Mouse (Mus musculus) MEL (cell line): ENCODE results near the gene 9330182O14Rik. TPM values are rescaled to one million over a fixed set of nuclear protein-coding genes. Genes with fewer than 3 reads are reported as not detected.

Source experiments
- DNase-seq: peaks from one replicate; pipeline ENCODE4 v3.0.0; 2011; ENCODE audit warnings: low read depth, low spot score
- H3K27ac ChIP-seq: 2 replicates; pipeline ENCODE4 v1.5.1; 2012; ENCODE audit warnings: low read depth, mild to moderate bottlenecking, control low read depth, low read length, moderate library complexity; ENCODE audit not compliant: control insufficient read depth
- H3K27me3 ChIP-seq, 2 experiments: fragments of 150-350 bp in 1 of 2; sonication (generic) in 1 of 2; 2 replicates each; pipeline ENCODE4 v1.6.1; 2012; ENCODE audit warnings: low read length in 2 of 2, mild to moderate bottlenecking in 2 of 2, improper control_type of control experiment in 1 of 2, moderate library complexity in 1 of 2; ENCODE audit not compliant: insufficient read depth in 2 of 2, control insufficient read depth in 1 of 2
- H3K36me3 ChIP-seq, 2 experiments: 2 replicates each; pipeline ENCODE4 v1.6.1; 2012 to 2014; ENCODE audit warnings: low read length in 2 of 2, improper control_type of control experiment in 1 of 2, inconsistent platforms in 1 of 2, mild to moderate bottlenecking in 1 of 2; ENCODE audit not compliant: insufficient read depth in 2 of 2, control insufficient read depth in 1 of 2
- H3K4me1 ChIP-seq, 2 experiments: fragments of 150-350 bp in 1 of 2; sonication (generic) in 1 of 2; 2 replicates each; pipeline ENCODE4 v1.6.1; 2012; ENCODE audit warnings: low read length in 2 of 2, improper control_type of control experiment in 1 of 2, mild to moderate bottlenecking in 1 of 2; ENCODE audit not compliant: insufficient read depth in 2 of 2, control insufficient read depth in 1 of 2
- H3K4me3 ChIP-seq, 2 experiments: fragments of 150-350 bp in 1 of 2; sonication (generic) in 1 of 2; 2 replicates each; pipeline ENCODE4 v1.5.1; 2012; ENCODE audit warnings: low read depth in 2 of 2, low read length in 2 of 2, mild to moderate bottlenecking in 2 of 2, moderate library complexity in 2 of 2, control low read depth in 1 of 2, improper control_type of control experiment in 1 of 2; ENCODE audit not compliant: control insufficient read depth in 1 of 2, insufficient read depth in 1 of 2
- H3K79me2 ChIP-seq: 2 replicates; pipeline ENCODE4 v1.6.1; 2012; ENCODE audit warnings: mild to moderate bottlenecking, low read length, moderate library complexity; ENCODE audit not compliant: control insufficient read depth, poor library complexity, insufficient read depth
- H3K9ac ChIP-seq: 2 replicates; pipeline ENCODE4 v1.6.1; 2012; ENCODE audit warnings: low read depth, mild to moderate bottlenecking, control low read depth, low read length, moderate library complexity; ENCODE audit not compliant: control insufficient read depth, poor library complexity, severe bottlenecking
- H3K9me3 ChIP-seq: fragments of 150-350 bp; sonication (generic); replicated peaks from 2 replicates; pipeline ENCODE4 v1.6.1; 2012; ENCODE audit warnings: mild to moderate bottlenecking, low read length, improper control_type of control experiment, moderate library complexity; ENCODE audit not compliant: insufficient read depth
- CHD2 ChIP-seq: IDR thresholded peaks from 2 replicates; pipeline ENCODE4 v1.6.1; 2011; ENCODE audit warnings: low read length, improper control_type of control experiment
- CTCF ChIP-seq, 3 experiments: IDR thresholded peaks in 2 of 3; conservative IDR thresholded peaks in 1 of 3; 2 replicates each; pipeline ENCODE4 v1.5.1; 2011 to 2012; ENCODE audit warnings: low read length in 3 of 3, low read depth in 2 of 3, mild to moderate bottlenecking in 2 of 3, improper control_type of control experiment in 1 of 3, inconsistent platforms in 1 of 3, mixed read lengths in 1 of 3, moderate library complexity in 1 of 3; ENCODE audit not compliant: control insufficient read depth in 1 of 3, insufficient read depth in 1 of 3, poor library complexity in 1 of 3, severe bottlenecking in 1 of 3
- ELF1 ChIP-seq: IDR thresholded peaks from 2 replicates; pipeline ENCODE4 v1.6.1; 2014; ENCODE audit warnings: low read depth, mild to moderate bottlenecking, inconsistent platforms, low read length, improper control_type of control experiment, moderate library complexity
- HCFC1 ChIP-seq: IDR thresholded peaks from 2 replicates; pipeline ENCODE4 v1.6.1; 2012; ENCODE audit warnings: low read depth, mild to moderate bottlenecking, inconsistent platforms, low read length, improper control_type of control experiment, moderate library complexity
- JUND ChIP-seq: IDR thresholded peaks from 2 replicates; pipeline ENCODE4 v1.6.1; 2011; ENCODE audit warnings: low read depth, mild to moderate bottlenecking, improper control_type of control experiment, low read length
- MAX ChIP-seq: IDR thresholded peaks from 2 replicates; pipeline ENCODE4 v1.6.1; 2011; ENCODE audit warnings: low read length, improper control_type of control experiment
- NELFE ChIP-seq: IDR thresholded peaks from 2 replicates; pipeline ENCODE4 v1.6.1; 2011; ENCODE audit warnings: low read depth, low read length, improper control_type of control experiment
- NRF1 ChIP-seq: IDR thresholded peaks from 2 replicates; pipeline ENCODE4 v1.6.1; 2014; ENCODE audit warnings: low read depth, mild to moderate bottlenecking, inconsistent platforms, low read length, improper control_type of control experiment, moderate library complexity; ENCODE audit not compliant: poor library complexity, insufficient read depth, severe bottlenecking
- POLR2A ChIP-seq, 2 experiments: IDR thresholded peaks; 2 replicates each; pipeline ENCODE4 v1.6.1; 2011 to 2012; ENCODE audit warnings: low read length in 2 of 2, mild to moderate bottlenecking in 2 of 2, control low read depth in 1 of 2, improper control_type of control experiment in 1 of 2, low read depth in 1 of 2, moderate library complexity in 1 of 2; ENCODE audit not compliant: control insufficient read depth in 1 of 2, insufficient read depth in 1 of 2, poor library complexity in 1 of 2
- SIN3A ChIP-seq: IDR thresholded peaks from 2 replicates; pipeline ENCODE4 v1.6.1; 2012; ENCODE audit warnings: low read length, improper control_type of control experiment, inconsistent platforms
- SMC3 ChIP-seq: IDR thresholded peaks from 2 replicates; pipeline ENCODE4 v1.6.1; 2011; ENCODE audit warnings: low read depth, low read length, improper control_type of control experiment
- TAL1 ChIP-seq: IDR thresholded peaks from 2 replicates; pipeline ENCODE4 v1.6.1; 2012; ENCODE audit warnings: mild to moderate bottlenecking, inconsistent platforms, low read length, moderate library complexity, mixed read lengths
- UBTF ChIP-seq: IDR thresholded peaks from 2 replicates; pipeline ENCODE4 v1.6.1; 2012; ENCODE audit warnings: low read depth, mild to moderate bottlenecking, inconsistent platforms, low read length, improper control_type of control experiment, moderate library complexity, borderline replicate concordance; ENCODE audit not compliant: insufficient read depth
- ZMIZ1 ChIP-seq: IDR thresholded peaks from 2 replicates; pipeline ENCODE4 v1.6.1; 2012; ENCODE audit warnings: low read depth, mild to moderate bottlenecking, inconsistent platforms, low read length, improper control_type of control experiment, moderate library complexity
- ZNF384 ChIP-seq: IDR thresholded peaks from 2 replicates; pipeline ENCODE4 v1.6.1; 2012; ENCODE audit warnings: low read depth, mild to moderate bottlenecking, inconsistent platforms, low read length, improper control_type of control experiment
- polyA plus RNA-seq, 2 experiments: library from polyadenylated mRNA; stranded (reverse) in 1 of 2; unstranded in 1 of 2; fragments of >175 nt in 1 of 2; fragments of >200 nt in 1 of 2; gene quantifications; 2 replicates each; pipeline versions ENCODE4 v1.2.1 to v1.2.4; 2012; ENCODE audit warnings: low replicate concordance in 2 of 2, low read depth in 1 of 2; ENCODE audit not compliant: insufficient read length in 2 of 2, insufficient read depth in 1 of 2, missing spikeins in 1 of 2
- total RNA-seq: library from RNA; depleted of rRNA; stranded (reverse); fragments of 300-350 nt; gene quantifications from 2 replicates; pipeline ENCODE4 v1.2.3, GENCODE M21; 2012

The 9330182O14Rik gene
- total and polyA plus RNA-seq, 3 experiments = not detected

GRCm38 (mm10) chr15:40114600-40115271 lies 19.4 kb upstream of the 9330182O14Rik start:
- no peaks in the 10 kb centered on the region for H3K4me1 ChIP-seq
- no peak for TF ChIP-seq ZNF384
- no peak for TF ChIP-seq SMC3
- no peak for TF ChIP-seq JUND
- TF ChIP-seq HCFC1 = no peak
- TF ChIP-seq MAX = no peak
- no peak for TF ChIP-seq SIN3A

GRCm38 (mm10) chr15:40116396-40116795 lies 17.8 kb upstream of the 9330182O14Rik start:
- no peak overlapping the region for H3K4me3 ChIP-seq
- H3K4me1 ChIP-seq = no peaks in the 10 kb centered on the region
- H3K79me2 ChIP-seq = no peaks in the 10 kb centered on the region
- no peak overlapping the region for H3K9ac ChIP-seq
- TF ChIP-seq CHD2 (no peak), UBTF (no peak), CTCF (IDR thresholded peaks at IDR 0.05 in 2 of 3, conservative IDR thresholded peaks at IDR 0.05 in 1 of 3; ENCODE audit: control insufficient read depth in 1 of 3, insufficient read depth in 1 of 3, low read depth in 2 of 3, low read length in 3 of 3, poor library complexity in 1 of 3, severe bottlenecking in 1 of 3) (no peak), ELF1 (no peak)
- no peaks in the 10 kb centered on the region for H3K27me3 ChIP-seq
- DNase-seq = no peak
- no peaks in the 10 kb centered on the region for H3K36me3 ChIP-seq
- H3K27ac ChIP-seq = no peak overlapping the region
- H3K9me3 ChIP-seq = no peaks in the 10 kb centered on the region

More at GRCm38 (mm10) chr15:40114600-40115271, 19.4 kb upstream of the 9330182O14Rik start:
- Histone ChIP-seq H3K36me3 (no peaks in the 10 kb centered on the region), H3K27ac (no peak overlapping the region), H3K9me3 (no peaks in the 10 kb centered on the region), H3K4me3 (no peak overlapping the region), H3K9ac (no peak overlapping the region), H3K27me3 (no peaks in the 10 kb centered on the region), H3K79me2 (no peaks in the 10 kb centered on the region)
- no peak for DNase-seq

- Histone ChIP-seq H3K27ac (no peak overlapping the region), H3K9me3 (no peaks in the 10 kb centered on the region), H3K4me3 (no peak overlapping the region), H3K9ac (no peak overlapping the region), H3K79me2 (no peaks in the 10 kb centered on the region), H3K27me3 (no peaks in the 10 kb centered on the region; a peak in 1 of 4 replicates), H3K4me1 (no peaks in the 10 kb centered on the region), H3K36me3 (no peaks in the 10 kb centered on the region)
- TF ChIP-seq UBTF (no peak), ZMIZ1 (no peak), NELFE (no peak), TAL1 (no peak), POLR2A (IDR thresholded peaks at IDR 0.05; ENCODE audit: control insufficient read depth in 1 of 2, insufficient read depth in 1 of 2, low read depth in 1 of 2, low read length in 2 of 2, poor library complexity in 1 of 2) (no peak), NRF1 (no peak), HCFC1 (no peak)
- DNase-seq = no peak
Measured at GRCm38 (mm10) chr15:40124211-40124953, 9.8 kb upstream of the 9330182O14Rik start.
